Mouse (Mus musculus): ENCODE measurements at regions not wholly inside any gene's neighbourhood (a gene's known extent, or its start where the extent isn't known, plus 50 kb on each side); places are given as distances from the start of the nearest gene placed in this dataset.
"Not testable (repeated sequence)": the region's sequence is repeated elsewhere in the genome, so short reads cannot be mapped to it uniquely, and the experiment has no call there.

GRCm38 (mm10) chr16:20861256-20861655 lies 126.9 kb upstream of the Thpo start:
- no peak for DNase-seq (ENCODE audit: extremely low read depth, insufficient read length, low spot score)

- not testable (repeated sequence) for DNase-seq (ENCODE audit: extremely low read depth, insufficient read length, low spot score)
Measured at GRCm38 (mm10) chr16:20860606-20861005, 126.3 kb upstream of the Thpo start.

DNA sequence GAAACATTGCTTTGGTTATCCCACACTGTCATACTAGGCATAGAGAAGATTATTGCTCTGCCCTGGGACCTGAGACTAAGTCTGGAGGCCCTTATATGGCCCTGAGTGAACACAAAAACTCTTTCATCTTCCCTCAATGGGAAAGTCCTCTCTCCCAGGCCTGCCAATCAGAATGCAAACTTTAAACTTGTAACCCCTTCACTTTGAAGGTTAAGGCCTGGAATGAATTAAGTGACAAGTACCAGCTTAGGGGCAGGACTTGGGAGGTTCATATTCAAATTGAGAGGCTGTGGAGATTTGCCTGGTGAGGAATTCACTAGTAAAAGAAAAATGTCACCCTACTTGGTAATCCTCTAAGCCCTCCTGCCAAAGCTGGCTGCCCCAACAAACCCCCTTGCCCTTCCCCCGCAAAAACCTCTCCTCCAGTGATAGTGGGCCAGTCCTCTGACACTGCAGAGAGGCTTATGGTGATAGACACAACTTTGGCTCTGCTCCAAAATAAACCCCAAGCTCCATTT lies 120.4 kb upstream of the Thpo start:
- no peak for DNase-seq (ENCODE audit: extremely low read depth, insufficient read length, low spot score)

DNA sequence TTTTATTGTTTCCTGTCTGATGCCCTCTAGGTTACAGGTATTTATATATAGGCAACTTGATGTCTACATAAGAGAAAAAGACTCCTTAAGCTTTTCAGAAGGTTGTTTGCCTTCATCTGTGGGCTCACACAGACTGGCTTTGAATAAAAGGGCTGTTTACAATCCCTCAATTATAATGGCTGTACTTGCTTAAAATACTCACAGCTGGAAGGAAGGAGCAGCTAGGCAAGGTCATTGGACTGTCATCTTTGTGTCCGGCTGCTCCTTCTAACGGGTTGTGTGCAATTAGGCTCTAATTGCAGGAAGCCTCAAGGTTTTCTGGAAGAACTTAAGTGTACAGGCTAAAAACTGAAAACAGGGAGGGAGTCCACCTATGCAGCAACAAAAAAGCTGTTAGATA lies 103.8 kb upstream of the Thpo start:
- DNase-seq (ENCODE audit: extremely low read depth, insufficient read length, low spot score): no peak

GRCm38 (mm10) chr16:20836866-20837265 lies 102.6 kb upstream of the Thpo start:
- no peak for DNase-seq (ENCODE audit: extremely low read depth, insufficient read length, low spot score)

DNA sequence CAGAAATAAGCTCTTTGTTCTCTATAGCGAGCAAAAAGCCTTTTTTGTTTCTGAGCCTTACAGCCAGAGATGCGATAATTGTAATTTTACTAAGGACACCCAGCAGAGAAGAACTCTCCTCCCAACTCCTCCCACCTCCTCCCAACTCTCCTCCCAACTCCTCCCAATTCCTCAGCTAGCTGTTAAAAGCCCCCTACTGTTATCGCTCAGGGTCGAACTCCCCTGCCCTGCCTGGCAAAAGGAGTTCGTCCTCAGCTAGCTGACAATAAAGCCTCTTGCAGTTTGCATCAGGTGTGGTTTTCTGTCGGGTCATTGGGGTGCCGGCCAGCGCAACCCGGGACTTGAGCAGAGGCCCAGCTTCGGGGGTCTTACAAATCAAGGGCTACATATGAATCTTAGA lies 99.5 kb upstream of the Thpo start:
- not testable (repeated sequence) for DNase-seq (ENCODE audit: extremely low read depth, insufficient read length, low spot score)

GRCm38 (mm10) chr16:20833301-20833700 lies 99.0 kb upstream of the Thpo start:
- no peak for DNase-seq (ENCODE audit: extremely low read depth, insufficient read length, low spot score)

GRCm38 (mm10) chr16:20829732-20830435 lies 95.6 kb upstream of the Thpo start:
- DNase-seq (ENCODE audit: extremely low read depth, insufficient read length, low spot score): peak; percentile 51

DNA sequence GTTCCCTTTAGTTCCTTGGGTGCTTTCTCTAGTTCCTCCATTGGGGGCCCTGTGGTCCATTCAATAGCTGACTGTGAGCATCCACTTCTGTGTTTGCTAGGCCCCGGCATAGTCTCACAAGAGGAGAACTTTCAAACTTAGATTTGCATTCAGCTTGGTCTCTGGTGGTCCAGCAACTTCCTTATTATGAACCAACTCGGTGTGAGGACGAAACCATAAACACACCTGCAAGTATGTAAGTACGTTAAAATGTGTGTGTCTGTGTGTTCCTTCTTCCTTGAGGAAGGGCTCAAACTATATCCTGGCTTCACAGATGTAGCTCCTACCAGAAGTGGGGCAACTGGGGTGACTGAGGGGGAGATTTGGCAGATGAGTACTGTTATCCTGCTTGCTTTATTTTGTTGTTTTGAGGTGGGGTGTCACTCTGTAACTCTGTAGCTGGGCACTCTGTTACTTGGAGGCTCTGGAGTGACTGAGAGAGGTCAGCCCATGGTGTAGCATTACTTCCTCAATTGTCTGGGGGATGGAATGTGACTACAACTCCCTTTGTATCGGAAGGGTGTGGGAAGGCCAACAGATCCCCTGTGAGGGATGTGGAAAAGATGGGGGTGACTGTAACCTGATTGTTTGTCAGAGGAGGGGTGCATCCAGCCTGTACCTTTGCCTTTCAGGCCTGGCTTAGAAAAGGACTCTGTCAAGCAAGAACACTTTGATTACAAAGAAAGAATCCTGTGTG lies 94.9 kb upstream of the Thpo start:
- no peak for DNase-seq (ENCODE audit: extremely low read depth, insufficient read length, low spot score)

- no peak for DNase-seq (ENCODE audit: extremely low read depth, insufficient read length, low spot score)
Measured at GRCm38 (mm10) chr16:20824226-20824625, 89.9 kb upstream of the Thpo start.

DNA sequence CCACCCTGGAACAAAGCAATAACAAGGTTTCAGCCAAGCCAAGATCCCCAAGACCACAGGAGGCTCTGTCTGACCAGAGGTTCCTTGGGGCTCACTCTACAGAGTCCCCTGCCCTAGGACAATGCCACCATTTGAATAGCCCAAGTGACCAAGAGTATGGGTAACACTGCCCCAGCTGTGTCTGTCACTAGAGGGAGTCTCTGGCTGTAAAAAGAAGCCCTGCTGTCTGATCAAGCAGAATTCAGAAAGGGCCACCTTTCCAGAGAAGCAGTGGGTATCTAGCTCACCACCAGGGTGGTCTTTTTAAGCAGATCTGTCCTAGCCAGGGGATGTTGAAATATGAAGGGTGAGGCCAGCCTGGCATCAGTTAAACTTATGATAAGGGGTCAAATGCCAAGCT lies 86.6 kb upstream of the Thpo start:
- no peak for DNase-seq (ENCODE audit: extremely low read depth, insufficient read length, low spot score)

DNA sequence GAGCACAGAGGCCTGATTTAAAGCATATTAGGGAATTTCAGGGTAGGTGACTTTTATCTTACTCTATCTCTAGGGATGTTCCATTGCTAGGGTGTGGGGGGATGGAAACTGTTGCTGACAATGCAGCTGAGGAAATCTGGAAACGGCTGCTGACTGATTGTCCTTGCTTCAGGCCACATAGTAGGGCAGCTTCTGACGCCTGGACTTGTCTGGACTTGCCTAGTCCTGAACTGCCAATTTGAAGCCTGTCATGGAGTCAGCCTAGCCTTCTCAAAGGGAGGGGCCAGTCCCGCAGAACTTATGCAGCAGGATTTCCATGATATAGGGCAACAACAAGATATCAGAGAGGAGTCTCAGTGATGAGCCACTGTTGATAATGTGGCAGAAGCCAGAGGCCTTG lies 85.3 kb upstream of the Thpo start:
- no peak for DNase-seq (ENCODE audit: extremely low read depth, insufficient read length, low spot score)

DNA sequence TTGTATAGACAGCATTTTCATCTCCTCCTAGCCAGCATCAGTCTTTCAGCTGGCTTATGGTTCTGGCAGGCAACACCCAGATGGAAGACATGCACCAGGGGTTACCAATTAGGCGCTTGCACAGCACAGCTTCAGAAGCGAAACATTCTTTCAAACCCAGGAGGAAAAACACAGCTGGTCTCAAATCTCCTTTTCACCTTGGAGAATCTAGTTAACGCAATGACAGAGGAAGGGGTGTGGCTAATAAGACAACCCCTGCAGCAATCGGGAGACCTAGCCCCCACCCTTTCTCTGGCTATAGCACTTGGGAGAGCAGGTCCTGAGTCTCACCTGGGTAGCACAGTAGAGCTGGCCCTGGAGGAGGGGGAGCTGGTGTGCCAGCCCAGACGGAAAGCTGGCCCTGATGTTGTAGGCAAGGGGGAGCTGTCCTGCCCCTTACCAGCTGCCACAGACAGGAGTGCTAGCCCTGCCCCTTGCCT lies 84.4 kb upstream of the Thpo start:
- no peak for DNase-seq (ENCODE audit: extremely low read depth, insufficient read length, low spot score)

DNA sequence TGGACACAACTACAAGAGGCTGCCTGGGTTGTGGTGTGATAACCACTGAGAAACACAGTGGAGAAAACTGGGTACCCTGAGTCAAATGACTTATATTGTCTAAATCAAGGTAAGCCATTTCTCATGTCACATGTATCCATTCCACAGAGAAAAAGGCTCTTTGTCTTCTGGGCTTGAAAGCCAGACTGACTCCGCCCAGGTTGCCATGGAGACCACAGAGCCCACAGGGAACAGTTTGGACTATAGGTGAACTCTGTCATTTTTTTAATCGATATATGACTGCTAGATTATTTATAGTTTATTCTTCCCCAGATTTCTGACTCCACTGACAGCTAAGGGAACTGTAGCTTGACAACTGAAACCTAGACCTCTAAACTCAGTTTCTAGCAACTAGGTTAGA lies 80.7 kb upstream of the Thpo start:
- DNase-seq (ENCODE audit: extremely low read depth, insufficient read length, low spot score): no peak

DNA sequence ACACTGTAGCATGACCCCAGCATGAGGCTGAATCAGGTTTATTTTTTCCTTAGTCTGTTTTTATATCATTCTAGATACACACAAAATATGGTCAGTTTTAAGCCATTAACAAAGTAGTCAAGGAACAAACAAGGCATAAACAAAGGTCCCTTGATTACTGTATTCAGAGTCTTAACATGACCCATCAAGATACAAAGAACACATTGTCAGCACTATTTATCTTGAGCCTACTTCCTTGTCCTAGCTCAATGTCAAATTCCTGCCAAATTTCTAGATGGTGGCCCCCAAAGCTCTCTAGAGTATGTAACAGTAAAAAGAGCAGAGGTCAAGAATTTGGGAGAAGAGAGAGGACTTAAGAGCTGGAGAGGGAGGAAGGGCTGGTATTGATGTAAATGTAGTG lies 79.9 kb upstream of the Thpo start:
- DNase-seq (ENCODE audit: extremely low read depth, insufficient read length, low spot score): no peak

DNA sequence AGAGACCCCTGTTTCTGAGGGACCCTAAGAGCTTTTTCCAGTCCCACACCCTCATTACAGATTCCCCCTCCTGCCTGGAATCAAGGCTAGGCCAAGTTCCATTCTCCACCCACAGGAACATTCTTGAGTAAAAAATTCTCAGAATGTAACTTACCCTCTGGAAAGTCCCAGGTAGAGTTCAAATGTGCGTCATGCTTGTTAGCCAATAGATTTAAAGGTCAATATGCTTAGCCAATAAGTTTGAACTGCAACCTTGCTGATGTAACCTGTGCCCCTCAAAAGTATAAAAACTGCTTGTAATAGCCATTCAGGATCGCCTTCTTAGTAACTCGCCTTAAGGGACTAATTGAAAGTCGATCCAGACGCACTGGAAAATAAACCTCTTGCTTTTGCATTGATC lies 77.7 kb upstream of the Thpo start:
- not testable (repeated sequence) for DNase-seq (ENCODE audit: extremely low read depth, insufficient read length, low spot score)

GRCm38 (mm10) chr16:20810322-20810721 lies 76.0 kb upstream of the Thpo start:
- no peak for DNase-seq (ENCODE audit: extremely low read depth, insufficient read length, low spot score)

DNA sequence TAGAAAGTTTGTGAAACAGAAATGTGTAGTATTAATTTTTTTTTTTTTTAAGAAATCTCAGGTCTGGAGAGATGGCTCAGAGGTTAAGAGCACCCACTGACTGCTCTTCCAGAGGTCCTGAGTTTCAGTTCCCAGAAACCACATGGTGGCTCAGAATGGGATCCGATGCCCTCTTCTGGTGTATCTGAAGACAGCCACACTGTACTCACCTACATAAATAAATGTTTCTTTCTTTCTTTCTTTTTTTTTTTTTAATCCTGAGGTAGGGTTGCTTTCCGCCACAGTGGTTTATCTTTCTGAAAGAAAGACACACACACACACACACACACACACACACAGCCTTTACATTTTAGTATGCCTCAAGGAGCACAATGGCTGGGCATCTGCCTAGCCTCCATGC lies 74.0 kb upstream of the Thpo start:
- no peak for DNase-seq (ENCODE audit: extremely low read depth, insufficient read length, low spot score)

GRCm38 (mm10) chr16:20806739-20807138 lies 72.4 kb upstream of the Thpo start:
- DNase-seq (ENCODE audit: extremely low read depth, insufficient read length, low spot score): no peak

GRCm38 (mm10) chr16:20805793-20806192 lies 71.5 kb upstream of the Thpo start:
- no peak for DNase-seq (ENCODE audit: extremely low read depth, insufficient read length, low spot score)

DNA sequence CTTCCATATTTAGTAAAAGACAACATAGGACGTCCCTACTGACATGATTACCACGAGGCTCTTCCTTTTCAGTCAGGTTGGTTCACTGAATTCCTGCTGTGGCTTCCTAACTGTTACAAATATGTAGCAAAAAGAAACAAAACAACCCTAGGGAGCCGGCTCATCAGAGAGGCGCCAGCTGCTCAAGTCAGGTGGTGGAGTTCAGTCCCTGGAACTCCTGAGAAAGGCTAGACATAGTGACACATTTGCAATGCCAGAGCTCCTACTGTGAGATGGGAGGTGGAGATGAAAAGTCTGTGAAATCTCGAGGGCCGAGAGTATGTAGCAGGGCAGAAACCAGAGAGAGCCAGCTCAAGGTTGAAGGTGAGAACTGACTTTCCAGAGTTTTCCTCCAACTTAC lies 70.8 kb upstream of the Thpo start:
- no peak for DNase-seq (ENCODE audit: extremely low read depth, insufficient read length, low spot score)

GRCm38 (mm10) chr16:20804601-20805017 lies 70.3 kb upstream of the Thpo start:
- DNase-seq (ENCODE audit: extremely low read depth, insufficient read length, low spot score): peak; percentile 62

Data from 3134 (cell line).